Mouse (Mus musculus): ENCODE results near the gene Kpna4. TPM values are rescaled to one million over a fixed set of nuclear protein-coding genes. Genes with fewer than 3 reads are reported as not detected.
"Not testable (repeated sequence)": the region's sequence is repeated elsewhere in the genome, so short reads cannot be mapped to it uniquely, and the experiment has no call there.

Gene Kpna4
- polyA plus RNA-seq, 1 experiment from 2014 or later, result 18.9 TPM

DNA sequence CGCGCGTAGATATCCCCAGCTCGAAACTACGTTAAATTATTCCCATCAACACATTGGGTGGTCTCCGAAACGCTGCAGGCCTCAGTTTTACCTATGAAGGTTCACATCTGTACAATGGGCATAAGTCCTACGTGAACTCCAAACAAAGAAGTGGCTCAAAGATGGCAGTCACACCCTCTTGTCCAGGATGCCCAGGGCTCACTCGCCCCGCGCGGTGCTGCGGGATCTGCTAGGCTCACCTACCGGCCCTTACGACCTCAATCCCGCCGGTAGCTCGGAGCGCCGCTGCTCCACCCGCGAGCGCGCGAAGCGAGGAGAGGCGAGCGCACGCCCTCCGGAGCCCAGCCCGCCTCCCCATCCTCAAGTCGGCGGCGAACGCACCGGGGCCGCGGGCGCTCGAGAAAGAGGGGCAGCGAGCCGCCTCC, 82.7 kb downstream of the Kpna4 start:
- H3K9me3 ChIP-seq (ENCODE audit: control insufficient read depth, low read length), result no peaks in the 10 kb centered on the region
- peak overlapping the region; percentile 89 for H3K9ac ChIP-seq (ENCODE audit: low read depth, low read length)
- H3K27me3 ChIP-seq (replicated peaks; ENCODE audit: control insufficient read depth, insufficient read depth, low read length), result no peaks in the 10 kb centered on the region
- peak; percentile 71 for ATAC-seq
- under 1% methylated on average over 40 of the region's 42 CpGs for WGBS
- H3K4me1 ChIP-seq (ENCODE audit: control insufficient read depth, insufficient read depth, low read length), result peaks cover 14% of the 10 kb centered on the region
- H3K27ac ChIP-seq (ENCODE audit: low read length), result peak overlapping the region; percentile 88
- H3K4me2 ChIP-seq (ENCODE audit: low read depth, low read length), result peak overlapping the region; percentile 62
- peak overlapping the region; percentile 90 for H3K4me3 ChIP-seq (ENCODE audit: low read length)
- no peaks in the 10 kb centered on the region for H3K36me3 ChIP-seq (ENCODE audit: control insufficient read depth, insufficient read depth, low read length)

DNA sequence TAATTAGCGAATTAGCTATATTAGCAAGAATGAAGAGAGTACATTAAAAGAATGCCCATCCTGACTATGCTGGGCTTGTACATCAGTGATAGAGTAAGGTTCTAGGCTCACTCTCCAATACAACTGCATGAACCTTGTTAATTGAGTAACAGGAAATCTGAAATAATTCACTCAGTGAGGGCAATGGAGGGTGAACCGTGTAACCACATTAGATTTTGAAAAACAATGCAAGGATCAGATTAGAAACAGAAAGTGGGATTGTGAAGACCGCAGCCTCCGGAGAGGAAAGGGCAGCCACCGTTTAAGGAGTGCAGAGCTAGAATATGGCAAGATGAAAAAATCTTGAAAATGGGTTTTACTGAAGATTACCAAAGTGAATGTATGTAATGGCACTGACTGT, 85.6 kb downstream of the Kpna4 start:
- H3K4me2 ChIP-seq (ENCODE audit: low read depth, low read length), result peak overlapping the region; percentile 30

DNA sequence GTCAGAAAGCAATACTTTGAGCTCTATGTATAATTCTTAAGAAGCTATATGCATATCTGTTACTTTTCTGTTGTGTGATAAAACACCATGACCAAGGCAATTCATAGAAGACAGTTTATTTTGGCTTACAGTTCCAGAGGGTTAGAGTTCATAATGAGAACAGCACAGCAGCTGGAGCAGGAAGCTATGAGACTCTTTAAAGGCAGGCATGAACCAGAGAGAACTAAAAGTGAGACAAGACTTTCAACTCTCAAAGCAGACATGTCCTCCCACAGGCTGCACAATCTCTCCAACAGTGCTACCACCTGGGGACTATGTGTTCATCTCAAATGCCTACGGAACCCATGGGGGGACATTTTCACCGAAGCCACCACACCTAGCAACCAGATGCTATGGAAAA, 86.8 kb downstream of the Kpna4 start:
- Histone ChIP-seq H3K4me1 (ENCODE audit: control insufficient read depth, insufficient read depth, low read length) (peaks cover 8% of the 10 kb centered on the region), H3K9me3 (ENCODE audit: control insufficient read depth, low read length) (no peaks in the 10 kb centered on the region), H3K4me3 (ENCODE audit: low read length) (no peak overlapping the region), H3K36me3 (ENCODE audit: control insufficient read depth, insufficient read depth, low read length) (no peaks in the 10 kb centered on the region), H3K9ac (ENCODE audit: low read depth, low read length) (no peak overlapping the region), H3K27ac (ENCODE audit: low read length) (no peak overlapping the region), H3K27me3 (replicated peaks; ENCODE audit: control insufficient read depth, insufficient read depth, low read length) (no peaks in the 10 kb centered on the region), H3K4me2 (ENCODE audit: low read depth, low read length) (no peak overlapping the region)
- ATAC-seq, result no peak
- 93% methylated on average over 2 of the region's 2 CpGs for WGBS

More for the DNA sequence above, 85.6 kb downstream of the Kpna4 start:
- no peak overlapping the region for H3K9ac ChIP-seq (ENCODE audit: low read depth, low read length)
- H3K4me1 ChIP-seq (ENCODE audit: control insufficient read depth, insufficient read depth, low read length), result peaks cover 14% of the 10 kb centered on the region
- WGBS, result 61% methylated on average over 5 of the region's 5 CpGs
- no peaks in the 10 kb centered on the region for H3K36me3 ChIP-seq (ENCODE audit: control insufficient read depth, insufficient read depth, low read length)
- ATAC-seq, result no peak
- peak overlapping the region; percentile 13; the same call in 1 of the 2 replicates for H3K4me3 ChIP-seq (ENCODE audit: low read length)
- H3K27me3 ChIP-seq (replicated peaks; ENCODE audit: control insufficient read depth, insufficient read depth, low read length), result no peaks in the 10 kb centered on the region
- no peak overlapping the region for H3K27ac ChIP-seq (ENCODE audit: low read length)
- no peaks in the 10 kb centered on the region for H3K9me3 ChIP-seq (ENCODE audit: control insufficient read depth, low read length)

DNA sequence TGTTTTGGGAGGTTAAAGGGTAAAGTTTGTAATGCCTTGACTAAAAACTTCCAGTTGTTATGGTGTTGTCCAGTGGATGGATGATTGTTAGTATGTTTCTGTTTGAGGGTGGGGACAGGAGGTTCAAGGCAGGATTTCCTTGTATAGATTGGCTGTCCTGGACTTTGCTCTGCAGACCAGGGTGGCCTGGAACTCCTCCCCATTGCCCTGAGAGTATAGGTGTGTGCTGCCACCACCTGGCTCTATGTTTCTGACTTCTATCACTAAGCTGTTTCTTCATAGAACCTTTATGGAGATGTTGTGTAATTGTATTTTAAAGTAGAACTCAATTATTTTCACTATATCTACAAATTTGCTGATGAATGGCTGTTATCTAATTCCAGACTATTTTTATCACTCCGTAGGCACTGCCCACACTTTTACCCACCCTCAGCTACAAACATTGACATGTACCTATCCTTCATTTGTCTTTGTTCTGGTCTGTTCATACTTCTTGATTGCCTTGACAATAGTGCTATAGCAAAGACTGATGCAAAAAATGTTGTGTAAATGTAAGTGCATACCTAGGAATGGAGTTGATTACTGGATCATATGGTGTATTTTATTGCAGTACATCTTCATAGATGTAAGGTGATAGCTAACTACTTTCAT, 100.7 kb downstream of the Kpna4 start:
- no peak overlapping the region for H3K4me2 ChIP-seq (ENCODE audit: low read depth, low read length)
- H3K4me3 ChIP-seq (ENCODE audit: low read length), result no peak overlapping the region
- 85% methylated on average over 1 of the region's 1 CpGs for WGBS
- H3K27ac ChIP-seq (ENCODE audit: low read length), result no peak overlapping the region
- H3K9me3 ChIP-seq (ENCODE audit: control insufficient read depth, low read length), result no peaks in the 10 kb centered on the region
- no peaks in the 10 kb centered on the region for H3K27me3 ChIP-seq (replicated peaks; ENCODE audit: control insufficient read depth, insufficient read depth, low read length)
- no peaks in the 10 kb centered on the region for H3K4me1 ChIP-seq (ENCODE audit: control insufficient read depth, insufficient read depth, low read length)
- peaks cover 23% of the 10 kb centered on the region for H3K36me3 ChIP-seq (ENCODE audit: control insufficient read depth, insufficient read depth, low read length)
- peak; percentile 98 for ATAC-seq
- H3K9ac ChIP-seq (ENCODE audit: low read depth, low read length), result no peak overlapping the region

DNA sequence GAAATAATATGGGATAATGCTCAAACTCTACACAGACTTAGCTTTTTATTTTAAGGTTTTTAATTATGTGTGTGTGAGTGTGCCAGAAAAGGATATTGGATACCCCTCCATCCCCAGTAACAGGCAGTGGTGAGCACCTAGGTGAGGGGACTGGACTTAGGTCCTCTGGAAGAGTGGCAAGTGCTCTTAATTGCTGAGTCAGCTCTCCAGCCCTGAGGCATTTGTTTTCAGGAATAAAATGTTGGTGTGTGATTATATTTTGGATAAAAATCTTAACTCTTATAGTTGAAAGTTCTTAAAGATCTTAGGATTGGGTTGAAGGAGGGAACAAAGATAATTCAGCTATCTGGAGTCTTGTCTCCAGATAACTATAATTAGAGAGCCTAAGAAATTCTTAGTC, 106.1 kb downstream of the Kpna4 start:
- Histone ChIP-seq H3K36me3 (ENCODE audit: control insufficient read depth, insufficient read depth, low read length) (peaks cover 23% of the 10 kb centered on the region), H3K4me2 (ENCODE audit: low read depth, low read length) (no peak overlapping the region)

DNA sequence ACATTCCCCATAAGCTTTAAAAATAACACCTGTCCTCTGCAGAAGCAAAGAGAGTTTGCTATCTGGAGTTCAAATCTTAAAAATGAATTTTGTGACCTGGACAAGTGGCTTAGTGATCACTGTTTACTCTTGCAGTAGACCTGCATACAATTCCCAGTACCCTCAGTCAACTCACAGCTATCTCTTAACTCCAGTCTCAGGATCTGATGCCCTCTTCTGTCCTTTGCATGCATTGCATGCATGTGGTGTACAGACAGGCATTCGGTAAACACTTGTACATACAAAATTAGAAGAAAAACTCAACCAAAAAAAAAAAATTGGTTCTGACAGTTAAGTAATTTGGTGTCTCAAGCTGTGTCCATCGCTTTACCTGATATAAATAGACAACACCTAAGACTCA, 106.6 kb downstream of the Kpna4 start:
- H3K27ac ChIP-seq (ENCODE audit: low read length), result no peak overlapping the region
- H3K4me1 ChIP-seq (ENCODE audit: control insufficient read depth, insufficient read depth, low read length), result no peaks in the 10 kb centered on the region
- H3K4me2 ChIP-seq (ENCODE audit: low read depth, low read length), result no peak overlapping the region
- WGBS, result 91% methylated on average over 2 of the region's 2 CpGs
- no peaks in the 10 kb centered on the region for H3K27me3 ChIP-seq (replicated peaks; ENCODE audit: control insufficient read depth, insufficient read depth, low read length)
- H3K36me3 ChIP-seq (ENCODE audit: control insufficient read depth, insufficient read depth, low read length), result peaks cover 23% of the 10 kb centered on the region
- no peak overlapping the region for H3K9ac ChIP-seq (ENCODE audit: low read depth, low read length)
- no peak for ATAC-seq
- H3K9me3 ChIP-seq (ENCODE audit: control insufficient read depth, low read length), result no peaks in the 10 kb centered on the region
- no peak overlapping the region for H3K4me3 ChIP-seq (ENCODE audit: low read length)

More for the DNA sequence above, 106.1 kb downstream of the Kpna4 start:
- no peak for ATAC-seq
- Histone ChIP-seq H3K4me3 (ENCODE audit: low read length) (no peak overlapping the region), H3K4me1 (ENCODE audit: control insufficient read depth, insufficient read depth, low read length) (no peaks in the 10 kb centered on the region), H3K9me3 (ENCODE audit: control insufficient read depth, low read length) (no peaks in the 10 kb centered on the region), H3K9ac (ENCODE audit: low read depth, low read length) (no peak overlapping the region), H3K27ac (ENCODE audit: low read length) (no peak overlapping the region), H3K27me3 (replicated peaks; ENCODE audit: control insufficient read depth, insufficient read depth, low read length) (no peaks in the 10 kb centered on the region)

DNA sequence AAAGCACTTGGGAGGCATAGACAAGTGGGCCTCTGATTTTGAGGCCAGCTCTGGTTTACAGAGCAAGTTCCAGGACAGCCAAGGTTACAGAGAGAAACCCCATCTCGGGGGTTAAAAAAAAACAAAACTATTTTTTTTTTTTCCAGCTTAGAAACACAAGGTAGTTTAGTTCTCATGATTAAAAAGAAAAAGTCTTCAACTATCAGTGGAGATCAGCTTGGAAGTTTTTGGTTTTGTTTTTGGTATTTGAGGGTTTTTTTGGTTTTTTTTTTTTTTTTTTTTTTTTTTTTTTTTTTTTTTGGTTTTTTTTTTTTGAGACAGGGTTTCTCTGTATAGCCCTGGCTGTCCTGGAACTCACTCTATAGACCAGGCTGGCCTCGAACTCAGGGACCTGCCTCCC, 108.3 kb downstream of the Kpna4 start:
- H3K9me3 ChIP-seq (ENCODE audit: control insufficient read depth, low read length); H3K4me1 ChIP-seq (ENCODE audit: control insufficient read depth, insufficient read depth, low read length); H3K27ac ChIP-seq (ENCODE audit: low read length); H3K27me3 ChIP-seq (replicated peaks; ENCODE audit: control insufficient read depth, insufficient read depth, low read length); H3K4me3 ChIP-seq (ENCODE audit: low read length); ATAC-seq; H3K9ac ChIP-seq (ENCODE audit: low read depth, low read length); H3K4me2 ChIP-seq (ENCODE audit: low read depth, low read length): not testable (repeated sequence)
- WGBS, result 93% methylated on average over 2 of the region's 2 CpGs
- H3K36me3 ChIP-seq (ENCODE audit: control insufficient read depth, insufficient read depth, low read length), result peaks cover 21% of the 10 kb centered on the region

DNA sequence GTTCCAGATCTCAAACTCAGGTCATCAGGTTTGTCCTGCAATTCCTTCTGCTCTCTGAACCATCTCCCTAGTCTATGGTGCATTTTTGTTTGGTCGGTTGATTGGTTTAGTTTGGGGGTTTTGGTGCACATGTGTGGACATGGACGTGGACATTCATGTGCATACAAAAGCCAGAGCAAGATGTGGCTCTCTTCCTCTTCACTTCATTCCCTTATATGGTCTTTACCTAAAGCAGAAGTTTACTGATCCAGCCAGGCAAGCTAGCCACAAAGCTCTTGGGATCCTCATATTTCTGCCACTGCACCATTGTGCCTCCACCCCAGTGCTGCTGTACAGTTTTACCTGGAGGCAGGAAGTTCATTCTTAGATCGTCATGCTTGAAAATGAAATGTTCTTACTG, 109.7 kb downstream of the Kpna4 start:
- H3K4me2 ChIP-seq (ENCODE audit: low read depth, low read length), result no peak overlapping the region
- H3K4me1 ChIP-seq (ENCODE audit: control insufficient read depth, insufficient read depth, low read length), result no peaks in the 10 kb centered on the region
- no peak overlapping the region for H3K4me3 ChIP-seq (ENCODE audit: low read length)
- no peak overlapping the region for H3K27ac ChIP-seq (ENCODE audit: low read length)
- WGBS, result 81% methylated on average over 3 of the region's 3 CpGs
- no peak overlapping the region for H3K9ac ChIP-seq (ENCODE audit: low read depth, low read length)
- no peak for ATAC-seq
- H3K27me3 ChIP-seq (replicated peaks; ENCODE audit: control insufficient read depth, insufficient read depth, low read length), result no peaks in the 10 kb centered on the region
- peaks cover 17% of the 10 kb centered on the region for H3K36me3 ChIP-seq (ENCODE audit: control insufficient read depth, insufficient read depth, low read length)
- no peaks in the 10 kb centered on the region for H3K9me3 ChIP-seq (ENCODE audit: control insufficient read depth, low read length)
